Mouse (Mus musculus): Measurements from ENCODE around the gene Hmcn1. TPM values are rescaled to one million over a fixed set of nuclear protein-coding genes. Genes with fewer than 3 reads are reported as not detected.

The Hmcn1 gene
- polyA plus RNA-seq, 1 experiment = 0.12 TPM

- Histone ChIP-seq H3ac (ENCODE audit: control insufficient read depth, insufficient read length) (no peak overlapping the region), H3K4me3 (no peak overlapping the region), H3K4me2 (ENCODE audit: low read depth) (no peak overlapping the region), H3K79me2 (ENCODE audit: control insufficient read depth, insufficient read depth) (no peaks in the 10 kb centered on the region), H3K27me3 (ENCODE audit: control insufficient read depth, insufficient read depth, insufficient read length) (no peaks in the 10 kb centered on the region), H3K36me3 (ENCODE audit: control insufficient read depth, insufficient read depth) (no peaks in the 10 kb centered on the region)
- TF ChIP-seq REST (IDR thresholded peaks at IDR 0.05; ENCODE audit: insufficient read depth, insufficient read length) = peak; percentile 49
- no peak for TF ChIP-seq MAX (IDR thresholded peaks at IDR 0.05; ENCODE audit: low read depth)
These were observed 353.7 kb downstream of the Hmcn1 start for GRCm38 (mm10) chr1:150639522-150639921.

- no peak overlapping the region for H3K4me3 ChIP-seq
- H3K36me3 ChIP-seq (ENCODE audit: control insufficient read depth, insufficient read depth) = no peaks in the 10 kb centered on the region
- no peak overlapping the region for H3K4me2 ChIP-seq (ENCODE audit: low read depth)
- no peak for TF ChIP-seq MYOD1 (IDR thresholded peaks at IDR 0.05; ENCODE audit: control insufficient read depth in 1 of 3, insufficient read length in 2 of 3, low read depth in 2 of 3)
- H3K27me3 ChIP-seq (ENCODE audit: control insufficient read depth, insufficient read depth, insufficient read length) = no peaks in the 10 kb centered on the region
- H3K79me2 ChIP-seq (ENCODE audit: control insufficient read depth, insufficient read depth) = no peaks in the 10 kb centered on the region
- H3ac ChIP-seq (ENCODE audit: control insufficient read depth, insufficient read length) = no peak overlapping the region
These were observed 360.7 kb downstream of the Hmcn1 start for GRCm38 (mm10) chr1:150632506-150632905.

- H3K36me3 ChIP-seq (ENCODE audit: control insufficient read depth, insufficient read depth) = no peaks in the 10 kb centered on the region
- H3K4me2 ChIP-seq (ENCODE audit: low read depth) = no peak overlapping the region
- H3ac ChIP-seq (ENCODE audit: control insufficient read depth, insufficient read length) = no peak overlapping the region
- H3K79me2 ChIP-seq (ENCODE audit: control insufficient read depth, insufficient read depth) = no peaks in the 10 kb centered on the region
- H3K4me3 ChIP-seq = no peak overlapping the region
- TF ChIP-seq E2F4 (IDR thresholded peaks at IDR 0.05; ENCODE audit: insufficient read depth) = no peak
- no peak for TF ChIP-seq POLR2A (IDR thresholded peaks at IDR 0.05; ENCODE audit: insufficient read length, low read depth)
- TF ChIP-seq MAX (IDR thresholded peaks at IDR 0.05; ENCODE audit: low read depth) = no peak
- no peak for TF ChIP-seq MYOD1 (IDR thresholded peaks at IDR 0.05; ENCODE audit: control insufficient read depth in 1 of 3, insufficient read length in 2 of 3, low read depth in 2 of 3)
- H3K27me3 ChIP-seq (ENCODE audit: control insufficient read depth, insufficient read depth, insufficient read length) = no peaks in the 10 kb centered on the region
These were observed 361.4 kb downstream of the Hmcn1 start for GRCm38 (mm10) chr1:150631856-150632171.

- H3K79me2 ChIP-seq (ENCODE audit: control insufficient read depth, insufficient read depth) = no peaks in the 10 kb centered on the region
- no peaks in the 10 kb centered on the region for H3K36me3 ChIP-seq (ENCODE audit: control insufficient read depth, insufficient read depth)
- H3ac ChIP-seq (ENCODE audit: control insufficient read depth, insufficient read length) = no peak overlapping the region
These were observed 362.0 kb downstream of the Hmcn1 start for GRCm38 (mm10) chr1:150631035-150631855.

GRCm38 (mm10) chr1:150623226-150623625 lies 370.0 kb downstream of the Hmcn1 start:
- no peaks in the 10 kb centered on the region for H3K36me3 ChIP-seq (ENCODE audit: control insufficient read depth, insufficient read depth)

More at GRCm38 (mm10) chr1:150631035-150631855, 362.0 kb downstream of the Hmcn1 start:
- TF ChIP-seq TCF12 (IDR thresholded peaks at IDR 0.05; ENCODE audit: insufficient read depth, poor library complexity, severe bottlenecking) (no peak), SRF (IDR thresholded peaks at IDR 0.05; ENCODE audit: control insufficient read depth, insufficient read length, low read depth) (no peak), MAX (IDR thresholded peaks at IDR 0.05; ENCODE audit: low read depth) (no peak), E2F4 (IDR thresholded peaks at IDR 0.05; ENCODE audit: insufficient read depth) (no peak), REST (IDR thresholded peaks at IDR 0.05; ENCODE audit: insufficient read depth, insufficient read length) (no peak), MYOD1 (IDR thresholded peaks at IDR 0.05; ENCODE audit: control insufficient read depth in 1 of 3, insufficient read length in 2 of 3, low read depth in 2 of 3) (no peak), MYOG (IDR thresholded peaks at IDR 0.05; ENCODE audit: control insufficient read depth in 1 of 3, insufficient read depth in 1 of 3, insufficient read length in 2 of 3, low read depth in 2 of 3) (no peak), TCF3 (IDR thresholded peaks at IDR 0.05; ENCODE audit: insufficient read length, low read depth) (no peak), CEBPB (IDR thresholded peaks at IDR 0.05; ENCODE audit: insufficient read depth, poor library complexity, severe bottlenecking) (no peak)
- Histone ChIP-seq H3K4me3 (no peak overlapping the region), H3K4me2 (ENCODE audit: low read depth) (no peak overlapping the region), H3K27me3 (ENCODE audit: control insufficient read depth, insufficient read depth, insufficient read length) (no peaks in the 10 kb centered on the region)

More at GRCm38 (mm10) chr1:150623226-150623625, 370.0 kb downstream of the Hmcn1 start:
- no peak overlapping the region for H3ac ChIP-seq (ENCODE audit: control insufficient read depth, insufficient read length)
- H3K79me2 ChIP-seq (ENCODE audit: control insufficient read depth, insufficient read depth) = no peaks in the 10 kb centered on the region
- H3K4me3 ChIP-seq = no peak overlapping the region
- H3K4me2 ChIP-seq (ENCODE audit: low read depth) = no peak overlapping the region
- peaks cover 6% of the 10 kb centered on the region for H3K27me3 ChIP-seq (ENCODE audit: control insufficient read depth, insufficient read depth, insufficient read length)
- no peak for TF ChIP-seq TCF12 (IDR thresholded peaks at IDR 0.05; ENCODE audit: insufficient read depth, poor library complexity, severe bottlenecking)
- no peak for TF ChIP-seq MYOD1 (IDR thresholded peaks at IDR 0.05; ENCODE audit: control insufficient read depth in 1 of 3, insufficient read length in 2 of 3, low read depth in 2 of 3)
- no peak for TF ChIP-seq E2F4 (IDR thresholded peaks at IDR 0.05; ENCODE audit: insufficient read depth)
- no peak for TF ChIP-seq CEBPB (IDR thresholded peaks at IDR 0.05; ENCODE audit: insufficient read depth, poor library complexity, severe bottlenecking)
- TF ChIP-seq POLR2A (IDR thresholded peaks at IDR 0.05; ENCODE audit: insufficient read length, low read depth) = no peak
- no peak for TF ChIP-seq MAX (IDR thresholded peaks at IDR 0.05; ENCODE audit: low read depth)
- no peak for TF ChIP-seq REST (IDR thresholded peaks at IDR 0.05; ENCODE audit: insufficient read depth, insufficient read length)
- TF ChIP-seq MYOG (IDR thresholded peaks at IDR 0.05; ENCODE audit: control insufficient read depth in 1 of 3, insufficient read depth in 1 of 3, insufficient read length in 2 of 3, low read depth in 2 of 3) = no peak
- no peak for TF ChIP-seq USF1 (IDR thresholded peaks at IDR 0.05; ENCODE audit: low read depth)
- no peak for TF ChIP-seq POLR2AphosphoS2 (IDR thresholded peaks at IDR 0.05; ENCODE audit: insufficient read length, low read depth)
- no peak for TF ChIP-seq TCF3 (IDR thresholded peaks at IDR 0.05; ENCODE audit: insufficient read length, low read depth)
- TF ChIP-seq SRF (IDR thresholded peaks at IDR 0.05; ENCODE audit: control insufficient read depth, insufficient read length, low read depth) = no peak

All from myocyte (in vitro differentiated cells).